Mouse (Mus musculus) kidney, embryonic 16.5 days (tissue): ENCODE measurements around the gene Bbs4. TPM values are rescaled to one million over a fixed set of nuclear protein-coding genes. Genes with fewer than 3 reads are reported as not detected.

ENCODE experiments used
- polyA plus RNA-seq: library from polyadenylated mRNA; unstranded; fragments of >200 nt; fragmentation: Nextera tagmentation; extraction: Ambion mirVana; gene quantifications from 2 replicates; pipeline ENCODE4 v1.2.1, GENCODE M21; 2015

Gene Bbs4
- polyA plus RNA-seq, 1 experiment from 2014 or later: 16.4 TPM

Other genes starting within 250 kb of the Bbs4 start
- 36.7 and 37.6 TPM in 2 replicates for gene Adpgk, start 62.0 kb downstream of the Bbs4 start, polyA plus RNA-seq
- 12.4 and 13.6 TPM in 2 replicates for gene Arih1, start 133.1 kb upstream of the Bbs4 start, polyA plus RNA-seq
- gene Hexa, start 186.0 kb upstream of the Bbs4 start, polyA plus RNA-seq: 69.7 and 78.1 TPM in 2 replicates
- gene Tmem202, start 186.3 kb upstream of the Bbs4 start, polyA plus RNA-seq: 0.27 TPM in 1 of 2 replicates, not detected in the other
- 0.32 and 0.53 TPM in 2 replicates for gene Celf6, start 224.4 kb upstream of the Bbs4 start, polyA plus RNA-seq